ENCODE assay signal across 8 mouse cellular contexts in genomic region chr10:75436604-75437217, GRCm38 (mm10). TPM values are rescaled to one million over a fixed set of nuclear protein-coding genes. Genes with fewer than 3 reads are reported as not detected.
A peak's percentile ranks its signal among the peaks of the same experiment; 100 is the strongest.
DNase-seq lines count a peak whose midpoint lies in the region; ATAC-seq and TF ChIP-seq lines count a peak whose summit lies in the region.

No protein-coding gene starts in this region.

- H3K27ac ChIP-seq in embryonic facial prominence, embryonic 11.5 days (replicated peaks; ENCODE audit: low read depth, low read length), result no peak overlapping the region
- H3K27ac ChIP-seq in heart, embryonic 10.5 days, result 0 out of 2 replicates have a peak overlapping the region, but pooled peaks have one; percentile 44
- H3K27ac ChIP-seq in liver, embryonic 11.5 days (ENCODE audit: low read depth, low read length), result no peak overlapping the region
- H3K27ac ChIP-seq in stomach, postnatal 0 days (replicated peaks), result no peak overlapping the region

- H3K4me2 ChIP-seq in embryonic facial prominence, embryonic 11.5 days (ENCODE audit: low read depth, low read length), result no peak overlapping the region
- H3K4me2 ChIP-seq in liver, embryonic 11.5 days, result no peak overlapping the region
- no peak overlapping the region for H3K4me2 ChIP-seq in stomach, postnatal 0 days (replicated peaks; ENCODE audit: low read depth)

- no peaks in the 10 kb centered on the region for H3K36me3 ChIP-seq in embryonic facial prominence, embryonic 11.5 days (replicated peaks; ENCODE audit: control insufficient read depth, insufficient read depth, low read depth, low read length)
- H3K36me3 ChIP-seq in heart, embryonic 10.5 days, result 0 out of 2 replicates have a peak, but pooled peaks cover under 1% of the 10 kb centered on the region
- H3K36me3 ChIP-seq in liver, embryonic 11.5 days (ENCODE audit: control insufficient read depth, insufficient read depth, low read length), result no peaks in the 10 kb centered on the region
- no peaks in the 10 kb centered on the region for H3K36me3 ChIP-seq in stomach, postnatal 0 days (ENCODE audit: control insufficient read depth, insufficient read depth, low read length)

- H3K4me3 ChIP-seq in embryonic facial prominence, embryonic 11.5 days (ENCODE audit: low read depth, low read length), result no peak overlapping the region
- H3K4me3 ChIP-seq in heart, embryonic 10.5 days, result no peak overlapping the region
- no peak overlapping the region for H3K4me3 ChIP-seq in liver, embryonic 11.5 days (ENCODE audit: low read depth, low read length)
- H3K4me3 ChIP-seq in stomach, postnatal 0 days (ENCODE audit: low read depth, low read length), result no peak overlapping the region

- no peaks in the 10 kb centered on the region for H3K9me3 ChIP-seq in embryonic facial prominence, embryonic 11.5 days (replicated peaks; ENCODE audit: control insufficient read depth, low read length)
- H3K9me3 ChIP-seq in heart, embryonic 10.5 days, result no peaks in the 10 kb centered on the region
- no peaks in the 10 kb centered on the region for H3K9me3 ChIP-seq in liver, embryonic 11.5 days (ENCODE audit: control insufficient read depth, low read length)
- H3K9me3 ChIP-seq in stomach, postnatal 0 days (ENCODE audit: control insufficient read depth, low read length), result no peaks in the 10 kb centered on the region

- WGBS in embryonic facial prominence, embryonic 11.5 days, result 19% methylated on average over 3 of the region's 3 CpGs
- 24% methylated on average over 3 of the region's 3 CpGs for WGBS in heart, embryonic 10.5 days
- 12% methylated on average over 3 of the region's 3 CpGs for WGBS in liver, embryonic 11.5 days
- WGBS in stomach, postnatal 0 days, result 8% methylated on average over 3 of the region's 3 CpGs

- peak; percentile 65; the same call in 1 of the 2 replicates for ATAC-seq in embryonic facial prominence, embryonic 11.5 days (replicated peaks; ENCODE audit: insufficient number of reproducible peaks, low FRiP score, low TSS enrichment, low read depth)
- no peak for ATAC-seq in liver, embryonic 11.5 days (replicated peaks; ENCODE audit: low FRiP score)
- ATAC-seq in stomach, postnatal 0 days (ENCODE audit: low FRiP score, low TSS enrichment), result no peak

- no peaks in the 10 kb centered on the region for H3K27me3 ChIP-seq in embryonic facial prominence, embryonic 11.5 days (ENCODE audit: control insufficient read depth, insufficient read depth, low read length)
- H3K27me3 ChIP-seq in heart, embryonic 10.5 days (ENCODE audit: insufficient read depth, poor library complexity, severe bottlenecking), result 0 out of 2 replicates have a peak, but pooled peaks cover 3% of the 10 kb centered on the region
- no peaks in the 10 kb centered on the region for H3K27me3 ChIP-seq in liver, embryonic 11.5 days (replicated peaks; ENCODE audit: control insufficient read depth, insufficient read depth, low read length)
- H3K27me3 ChIP-seq in stomach, postnatal 0 days (ENCODE audit: control insufficient read depth, insufficient read depth, low read length), result no peaks in the 10 kb centered on the region

- peak; percentile 83 for DNase-seq in CD4-positive helper T cell, adult 2 months (ENCODE audit: low read depth, low spot score)
- DNase-seq in adrenal gland, postnatal 36 days, result peak; percentile 75 to 85
- DNase-seq in embryonic facial prominence, embryonic 11.5 days (ENCODE audit: low spot score), result peak; percentile 87
- DNase-seq in heart, embryonic 10.5 days (ENCODE audit: low spot score), result peak; percentile 87
- DNase-seq in kidney, postnatal 14 days, result peak; percentile 89
- peak; percentile 67 for DNase-seq in liver, embryonic 11.5 days (ENCODE audit: low spot score)
- peak; percentile 86 for DNase-seq in neural tube, embryonic 10.5 days (ENCODE audit: extremely low spot score, low spot score)
- DNase-seq in stomach, postnatal 0 days (ENCODE audit: low spot score), result peak; percentile 85

- H3K9ac ChIP-seq in embryonic facial prominence, embryonic 11.5 days (replicated peaks; ENCODE audit: low read length), result no peak overlapping the region
- no peak overlapping the region for H3K9ac ChIP-seq in liver, embryonic 11.5 days (ENCODE audit: low read depth, low read length)
- no peak overlapping the region for H3K9ac ChIP-seq in stomach, postnatal 0 days (ENCODE audit: low read length)

- TF ChIP-seq CTCF in stomach, postnatal 0 days (IDR thresholded peaks at IDR 0.05; ENCODE audit: low read depth), result peak; percentile 96

- no peak for TF ChIP-seq EP300 in stomach, postnatal 0 days (optimal IDR thresholded peaks at IDR 0.05)

- H3K4me1 ChIP-seq in embryonic facial prominence, embryonic 11.5 days (ENCODE audit: control insufficient read depth, insufficient read depth, low read length), result no peaks in the 10 kb centered on the region
- peaks cover 7% of the 10 kb centered on the region; the same call in 1 of the 2 replicates for H3K4me1 ChIP-seq in heart, embryonic 10.5 days
- no peaks in the 10 kb centered on the region for H3K4me1 ChIP-seq in liver, embryonic 11.5 days (replicated peaks; ENCODE audit: control insufficient read depth, insufficient read depth, low read length)
- H3K4me1 ChIP-seq in stomach, postnatal 0 days (replicated peaks; ENCODE audit: control insufficient read depth, insufficient read depth), result no peaks in the 10 kb centered on the region

RNA-seq across cellular contexts. Expression of gene Upb1, which starts 35.8 kb away (rescaled TPM):
- under 1 TPM; 0.40 to 0.76 TPM for total RNA-seq in adrenal gland, postnatal 36 days (2021)
- 0.07 and 0.25 TPM in 2 replicates for polyA plus RNA-seq in embryonic facial prominence, embryonic 11.5 days (2014; fragmentation: Nextera tagmentation; extraction: Ambion mirVana)
- 0.10 and 1.6 TPM in 2 replicates for polyA plus RNA-seq in heart, embryonic 10.5 days (2016; fragmentation: Nextera tagmentation; extraction: Ambion mirVana)
- 5.5 and 5.7 TPM in 2 replicates for polyA plus RNA-seq in liver, embryonic 11.5 days (2014; fragmentation: Nextera tagmentation; extraction: Ambion mirVana)
- polyA plus RNA-seq in stomach, postnatal 0 days (2015; fragmentation: Nextera tagmentation; extraction: Ambion mirVana), result 3.8 and 5.3 TPM in 2 replicates
